Mouse (Mus musculus) CH12.LX (cell line): ENCODE data around the gene Jph3. TPM values are rescaled to one million over a fixed set of nuclear protein-coding genes. Genes with fewer than 3 reads are reported as not detected.

Experiments used
- DNase-seq: peaks from one replicate; pipeline ENCODE4 v3.0.0-alpha.2; 2013; ENCODE audit errors: extremely low read depth
- H3K27ac ChIP-seq: 2 replicates; pipeline ENCODE4 v1.5.1; 2012; ENCODE audit warnings: low read depth, mild to moderate bottlenecking, control low read depth, moderate library complexity; ENCODE audit not compliant: insufficient read depth
- H3K27me3 ChIP-seq: replicated peaks from 2 replicates; pipeline ENCODE3; 2012; ENCODE audit warnings: inconsistent platforms
- H3K36me3 ChIP-seq, 2 experiments: replicated peaks in 1 of 2; 2 replicates each; pipeline versions ENCODE3 to v1.6.1; 2012; ENCODE audit warnings: inconsistent platforms in 1 of 2, low read length in 1 of 2, mild to moderate bottlenecking in 1 of 2, mixed read lengths in 1 of 2, moderate library complexity in 1 of 2; ENCODE audit not compliant: control insufficient read depth in 1 of 2, insufficient read depth in 1 of 2
- H3K4me1 ChIP-seq, 2 experiments: 2 replicates each; pipeline ENCODE4 v1.6.1; 2012; ENCODE audit warnings: inconsistent platforms in 1 of 2, moderate library complexity in 1 of 2; ENCODE audit not compliant: insufficient read depth in 2 of 2, control insufficient read depth in 1 of 2
- H3K4me2 ChIP-seq: 2 replicates; pipeline ENCODE4 v1.6.1; 2012; ENCODE audit warnings: low read depth, mild to moderate bottlenecking, control low read depth; ENCODE audit not compliant: poor library complexity, insufficient read depth, severe bottlenecking
- H3K4me3 ChIP-seq, 3 experiments: fragments of 150-350 bp in 1 of 3; sonication (generic) in 1 of 3; replicated peaks in 1 of 3; 2 replicates each; pipeline versions ENCODE3 to v1.5.1; 2011 to 2012; ENCODE audit warnings: low read depth in 2 of 3, low read length in 2 of 3, mild to moderate bottlenecking in 2 of 3, moderate library complexity in 2 of 3, control low read depth in 1 of 3, improper control_type of control experiment in 1 of 3, inconsistent platforms in 1 of 3, mixed read lengths in 1 of 3; ENCODE audit not compliant: poor library complexity in 1 of 3
- H3K79me2 ChIP-seq: replicated peaks from 2 replicates; pipeline ENCODE4 v1.6.1; 2012; ENCODE audit warnings: mild to moderate bottlenecking, moderate library complexity; ENCODE audit not compliant: control insufficient read depth, poor library complexity, insufficient read depth, severe bottlenecking; ENCODE audit errors: extremely low read depth
- H3K9ac ChIP-seq: 2 replicates; pipeline ENCODE4 v1.6.1; 2012; ENCODE audit warnings: low read depth, mild to moderate bottlenecking, control low read depth, moderate library complexity; ENCODE audit not compliant: insufficient read depth
- H3K9me3 ChIP-seq: replicated peaks from 2 replicates; pipeline ENCODE3; 2012; ENCODE audit warnings: low read length, inconsistent platforms, mixed read lengths
- CTCF ChIP-seq, 2 experiments: IDR thresholded peaks in 1 of 2; conservative IDR thresholded peaks in 1 of 2; 2 replicates each; pipeline ENCODE4 v1.5.1; 2011 to 2012; ENCODE audit warnings: low read depth in 2 of 2, low read length in 2 of 2, improper control_type of control experiment in 1 of 2, inconsistent platforms in 1 of 2, mild to moderate bottlenecking in 1 of 2, moderate library complexity in 1 of 2
- E2F4 ChIP-seq: IDR thresholded peaks from 2 replicates; pipeline ENCODE4 v1.6.1; 2011; ENCODE audit warnings: low read depth, low read length, improper control_type of control experiment; ENCODE audit not compliant: insufficient replicate concordance
- EP300 ChIP-seq: IDR thresholded peaks from 2 replicates; pipeline ENCODE4 v1.6.1; 2011; ENCODE audit warnings: low read length, improper control_type of control experiment
- ETS1 ChIP-seq: conservative IDR thresholded peaks from 2 replicates; pipeline ENCODE4 v1.6.1; 2012; ENCODE audit warnings: low read depth, mild to moderate bottlenecking, inconsistent platforms, low read length, improper control_type of control experiment, moderate library complexity
- GABPA ChIP-seq: IDR thresholded peaks from 2 replicates; pipeline ENCODE4 v1.6.1; 2012; ENCODE audit warnings: low read depth, low read length, improper control_type of control experiment, inconsistent platforms; ENCODE audit not compliant: insufficient replicate concordance
- NRF1 ChIP-seq: IDR thresholded peaks from 2 replicates; pipeline ENCODE4 v1.6.1; 2014; ENCODE audit warnings: low read depth, mild to moderate bottlenecking, inconsistent platforms, low read length, improper control_type of control experiment, moderate library complexity
- TBP ChIP-seq: conservative IDR thresholded peaks from 2 replicates; pipeline ENCODE4 v1.6.1; 2011; ENCODE audit warnings: low read depth, low read length, improper control_type of control experiment
- TCF12 ChIP-seq: IDR thresholded peaks from 2 replicates; pipeline ENCODE4 v1.6.1; 2014; ENCODE audit warnings: low read depth, mild to moderate bottlenecking, inconsistent platforms, low read length, improper control_type of control experiment
- dilution Hi-C: fragments of 300-500 bp; cut with MboI; formaldehyde crosslinking; loops from 2 replicates; pipeline ENCODE4 v1.14.3; 2020; ENCODE audit warnings: low sequenced_read_pairs; ENCODE audit not compliant: extremely low pct_unique_long_range_greater_than_20kb, extremely low pct_ligation_motif_present
- in situ Hi-C: fragments of 300-500 bp; cut with MboI; formaldehyde crosslinking; loops from 3 replicates; pipeline ENCODE4 v1.14.3; 2019; ENCODE audit warnings: low sequenced_read_pairs, low pct_ligation_motif_present, low pct_unique_long_range_greater_than_20kb, mixed read lengths
- polyA plus RNA-seq: library from polyadenylated mRNA; unstranded; fragments of >175 nt; gene quantifications from 2 replicates; pipeline ENCODE4 v1.2.1, GENCODE M21; 2012; ENCODE audit warnings: low read depth; ENCODE audit not compliant: insufficient read length
- total RNA-seq, 2 experiments: library from RNA; depleted of rRNA; stranded (reverse); fragments of 300-350 nt in 1 of 2; fragments of >200 nt in 1 of 2; gene quantifications; 2 replicates each; pipeline ENCODE4 v1.2.3; 2012 to 2014

Gene Jph3
- total and polyA plus RNA-seq, 3 experiments = 0.21 TPM; not detected in 1

- TF ChIP-seq CTCF (conservative IDR thresholded peaks at IDR 0.05 in 1 of 2, IDR thresholded peaks at IDR 0.05 in 1 of 2; ENCODE audit: low read depth in 2 of 2, low read length in 2 of 2) (peak; percentile 97 to 99), GABPA (no peak), ETS1 (no peak), NRF1 (no peak), TCF12 (peak; percentile 66; the same call in 1 of the 2 replicates)
These were observed 22.0 kb downstream of the Jph3 start (continued) for GRCm38 (mm10) chr8:121751407-121751806.

DNA sequence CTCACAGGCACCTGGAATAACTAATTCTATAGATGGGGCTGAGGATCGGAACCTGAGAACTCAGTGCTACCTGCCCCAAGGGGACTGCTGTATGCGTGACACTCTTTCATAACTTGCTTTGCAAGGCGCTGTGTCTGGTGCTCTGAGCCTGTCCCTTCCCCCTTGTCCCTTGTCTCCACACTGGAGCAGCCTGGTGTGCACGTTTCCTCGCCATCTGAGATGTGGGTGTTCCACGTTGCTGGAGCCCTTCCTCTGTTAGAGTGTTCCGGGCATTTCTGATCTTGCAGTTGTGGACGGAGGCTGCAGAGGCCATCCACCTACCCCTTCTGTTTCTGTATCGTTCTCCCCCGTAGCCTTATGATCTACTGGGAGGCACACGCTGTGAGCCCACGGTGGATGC lies 29.0 kb downstream of the Jph3 start:
- TF ChIP-seq TBP = no peak
- dilution Hi-C loops = no loop called here
- peaks cover 97% of the 10 kb centered on the region for H3K27me3 ChIP-seq

GRCm38 (mm10) chr8:121760484-121760883 lies 31.1 kb downstream of the Jph3 start:
- peaks cover 0 to under 1% of the 10 kb centered on the region in 2 experiments; a peak in 1 of 4 replicates for H3K4me1 ChIP-seq
- dilution Hi-C loops = no loop called here
- H3K9me3 ChIP-seq = peaks cover 4% of the 10 kb centered on the region
- no peak for TF ChIP-seq ETS1
- no peak for TF ChIP-seq CTCF (conservative IDR thresholded peaks at IDR 0.05 in 1 of 2, IDR thresholded peaks at IDR 0.05 in 1 of 2; ENCODE audit: low read depth in 2 of 2, low read length in 2 of 2)
- no peak for TF ChIP-seq E2F4
- no peaks in the 10 kb centered on the region for H3K36me3 ChIP-seq
- in situ Hi-C loops = no loop called here
- no peak overlapping the region for H3K9ac ChIP-seq
- no peak for DNase-seq
- no peak overlapping the region for H3K4me3 ChIP-seq
- no peak overlapping the region for H3K4me2 ChIP-seq
- H3K79me2 ChIP-seq = no peaks in the 10 kb centered on the region
- no peak overlapping the region for H3K27ac ChIP-seq
- H3K27me3 ChIP-seq = peaks cover 100% of the 10 kb centered on the region

More for the DNA sequence above, 29.0 kb downstream of the Jph3 start:
- Histone ChIP-seq H3K4me3 (no peak overlapping the region), H3K36me3 (no peaks in the 10 kb centered on the region), H3K9ac (no peak overlapping the region), H3K4me2 (no peak overlapping the region), H3K27ac (no peak overlapping the region), H3K79me2 (no peaks in the 10 kb centered on the region), H3K4me1 (peaks cover 0 to 7% of the 10 kb centered on the region in 2 experiments; a peak in 2 of 4 replicates), H3K9me3 (peaks cover 6% of the 10 kb centered on the region)
- DNase-seq = no peak
- in situ Hi-C loops = no loop called here

DNA sequence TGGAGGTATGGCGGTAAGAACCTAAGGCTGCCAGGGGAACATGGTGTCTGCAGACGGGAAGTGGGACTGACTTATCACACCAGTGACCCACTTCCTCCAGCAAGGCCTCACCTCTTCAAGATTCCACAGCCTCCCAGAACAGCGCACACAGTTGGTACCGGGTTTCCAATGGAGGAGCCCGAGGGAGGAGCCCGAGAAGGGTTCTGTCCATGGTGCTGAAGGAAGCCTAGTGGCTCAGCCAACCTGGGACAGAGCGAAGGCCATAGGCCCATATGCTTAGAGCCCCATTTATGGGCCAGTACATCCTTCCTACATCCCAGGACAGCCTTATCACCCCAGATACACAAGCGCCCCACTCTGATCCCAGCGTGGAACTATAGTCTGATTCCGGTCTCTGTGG lies 32.1 kb downstream of the Jph3 start:
- in situ Hi-C loops = no loop called here
- TF ChIP-seq EP300 (no peak), NRF1 (no peak)
- H3K27ac ChIP-seq = no peak overlapping the region
- no peak overlapping the region for H3K4me3 ChIP-seq
- peaks cover 4% of the 10 kb centered on the region for H3K9me3 ChIP-seq
- H3K79me2 ChIP-seq = no peaks in the 10 kb centered on the region
- H3K27me3 ChIP-seq = peaks cover 100% of the 10 kb centered on the region
- peak; percentile 25 for DNase-seq
- no peak overlapping the region for H3K9ac ChIP-seq
- H3K36me3 ChIP-seq = no peaks in the 10 kb centered on the region
- H3K4me1 ChIP-seq = no peaks in the 10 kb centered on the region
- no peak overlapping the region for H3K4me2 ChIP-seq
- dilution Hi-C loops = no loop called here
